Mouse (Mus musculus) neural tube, embryonic 14.5 days (tissue): ENCODE data around the gene P2ry12. TPM values are rescaled to one million over a fixed set of nuclear protein-coding genes. Genes with fewer than 3 reads are reported as not detected.

Experiments used
- ATAC-seq: fragments of 200-750 bp; cut with Nextera tagmentation; 2 replicates; pipeline ENCODE4 v1.8.0; 2017; ENCODE audit warnings: low read depth, mild to moderate bottlenecking, moderate TSS enrichment, moderate library complexity
- H3K27ac ChIP-seq: fragments of 300-500 bp; sonication (generic); 2 replicates; pipeline ENCODE4 v1.5.1; 2014; ENCODE audit warnings: low read depth, mild to moderate bottlenecking, control low read depth, low read length, moderate library complexity, mixed read lengths
- H3K27me3 ChIP-seq: fragments of 300-500 bp; sonication (generic); 2 replicates; pipeline ENCODE4 v1.6.1; 2014; ENCODE audit warnings: low read length; ENCODE audit not compliant: control insufficient read depth, insufficient read depth
- H3K36me3 ChIP-seq: fragments of 300-500 bp; sonication (generic); 2 replicates; pipeline ENCODE4 v1.6.1; 2014; ENCODE audit warnings: low read length, mixed read lengths; ENCODE audit not compliant: control insufficient read depth, insufficient read depth
- H3K4me1 ChIP-seq: fragments of 300-500 bp; sonication (generic); 2 replicates; pipeline ENCODE4 v1.6.1; 2014; ENCODE audit warnings: low read length; ENCODE audit not compliant: control insufficient read depth, insufficient read depth
- H3K4me2 ChIP-seq: fragments of 300-500 bp; sonication (generic); 2 replicates; pipeline ENCODE4 v1.6.1; 2014; ENCODE audit warnings: mild to moderate bottlenecking, low read depth, low read length, control low read depth
- H3K4me3 ChIP-seq: fragments of 300-500 bp; sonication (generic); 2 replicates; pipeline ENCODE4 v1.5.1; 2014; ENCODE audit warnings: low read depth, low read length, control low read depth, mixed read lengths
- H3K9ac ChIP-seq: fragments of 300-500 bp; sonication (generic); replicated peaks from 2 replicates; pipeline ENCODE4 v1.6.1; 2014; ENCODE audit warnings: low read depth, mild to moderate bottlenecking, control low read depth, low read length, mixed read lengths
- H3K9me3 ChIP-seq: fragments of 300-500 bp; sonication (generic); 2 replicates; pipeline ENCODE4 v1.6.1; 2016; ENCODE audit warnings: low read length; ENCODE audit not compliant: control insufficient read depth
- WGBS: fragments of 180-500 bp; shearing (Covaris S2); extraction: QIAGEN DNeasy Blood & Tissue Kit; methylation state at CpG from one replicate; pipeline ENCODE4 v1.1.7; 2014; 5-methylcytosine and 5-hydroxymethylcytosine counted together
- polyA plus RNA-seq: library from polyadenylated mRNA; unstranded; fragments of >200 nt; fragmentation: Nextera tagmentation; extraction: Ambion mirVana; gene quantifications from 2 replicates; pipeline ENCODE4 v1.2.1, GENCODE M21; 2014

The P2ry12 gene
- polyA plus RNA-seq, 1 experiment from 2014 or later = 10.4 TPM

DNA sequence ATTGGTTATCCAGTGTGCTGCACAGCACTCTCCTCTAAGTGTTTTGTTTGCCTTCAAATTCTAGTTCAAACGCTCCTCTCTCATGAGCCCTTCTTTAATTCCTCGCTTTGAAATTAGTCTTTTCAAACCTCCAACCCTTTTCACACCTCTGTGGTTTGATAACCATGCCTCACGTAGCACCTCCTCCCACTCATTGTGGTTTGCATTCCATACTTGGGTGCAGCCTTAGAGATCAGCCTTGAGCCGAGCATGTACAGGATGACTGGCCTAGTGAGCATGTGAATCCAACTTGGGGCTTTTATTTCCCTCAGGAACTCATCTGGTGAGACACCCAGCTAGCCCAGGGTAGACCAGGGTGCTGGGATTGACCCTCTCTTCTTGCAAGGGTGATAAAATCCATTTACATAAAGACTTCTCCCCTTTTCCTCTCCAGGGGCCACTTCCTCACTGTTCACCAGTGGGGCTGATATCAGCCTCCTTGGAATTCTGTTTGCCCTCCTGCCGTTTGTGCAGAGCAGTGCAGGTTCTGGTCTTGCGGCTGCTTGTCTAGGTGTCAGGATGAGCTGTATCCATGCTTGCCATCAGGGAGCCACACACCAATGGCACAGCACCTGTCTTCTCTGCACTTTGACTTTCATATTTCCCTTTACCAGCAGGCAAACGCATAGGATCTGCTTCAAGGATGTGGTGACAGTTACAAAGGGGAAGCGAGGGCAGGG, 58.7 kb downstream of the P2ry12 start:
- no peak overlapping the region for H3K4me2 ChIP-seq
- WGBS = 87% methylated on average over 8 of the region's 8 CpGs
- no peak overlapping the region for H3K4me3 ChIP-seq
- ATAC-seq = no peak
- no peaks in the 10 kb centered on the region for H3K36me3 ChIP-seq
- no peaks in the 10 kb centered on the region for H3K9me3 ChIP-seq
- H3K27ac ChIP-seq = no peak overlapping the region
- no peak overlapping the region for H3K9ac ChIP-seq
- no peaks in the 10 kb centered on the region for H3K27me3 ChIP-seq
- no peaks in the 10 kb centered on the region for H3K4me1 ChIP-seq

DNA sequence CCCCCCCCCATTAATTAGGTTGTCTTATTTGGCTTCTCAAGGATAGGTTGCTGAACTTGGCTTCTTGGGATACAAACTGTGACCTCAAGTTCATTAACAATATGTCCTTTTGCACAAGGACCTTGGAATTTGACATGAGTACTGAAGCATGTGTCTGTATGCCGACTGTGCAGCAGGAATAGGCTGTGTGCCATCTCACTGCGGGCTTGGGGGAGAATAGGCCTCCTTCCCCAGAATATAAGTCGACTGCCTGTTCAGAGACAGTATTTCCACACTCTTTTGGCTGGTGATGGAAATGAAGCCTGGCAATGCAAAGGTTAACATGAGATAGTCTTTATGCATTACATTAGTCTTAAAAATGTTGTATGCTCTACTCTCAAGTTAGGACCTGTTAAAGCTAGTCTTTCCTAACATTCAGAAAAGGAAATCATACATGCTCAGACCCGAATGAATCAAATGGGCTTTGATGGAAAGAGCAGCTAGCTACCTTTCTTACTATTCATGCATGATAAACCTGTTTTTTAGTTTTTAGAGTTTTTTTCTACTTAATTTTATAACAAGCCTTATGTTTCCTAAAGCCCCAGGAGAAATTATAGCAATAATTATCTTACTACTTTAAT, 65.2 kb downstream of the P2ry12 start:
- H3K9me3 ChIP-seq = no peaks in the 10 kb centered on the region
- H3K4me2 ChIP-seq = no peak overlapping the region
- H3K9ac ChIP-seq = no peak overlapping the region
- H3K27ac ChIP-seq = no peak overlapping the region
- H3K27me3 ChIP-seq = no peaks in the 10 kb centered on the region
- no peaks in the 10 kb centered on the region for H3K36me3 ChIP-seq
- H3K4me1 ChIP-seq = no peaks in the 10 kb centered on the region
- ATAC-seq = no peak
- 85% methylated on average over 4 of the region's 4 CpGs for WGBS
- H3K4me3 ChIP-seq = no peak overlapping the region

GRCm38 (mm10) chr3:59194938-59195337, 67.7 kb downstream of the P2ry12 start, which contains the start of gene Gpr87:
TSS of gene Gpr87 (minus strand) at chr3:59195104.
- Histone ChIP-seq H3K27me3 (no peaks in the 10 kb centered on the region), H3K9me3 (no peaks in the 10 kb centered on the region), H3K4me2 (no peak within 1 kb of the TSS), H3K27ac (no peak within 1 kb of the TSS), H3K4me1 (no peaks in the 10 kb centered on the region), H3K4me3 (no peak within 1 kb of the TSS), H3K36me3 (no peaks in the 10 kb centered on the region), H3K9ac (no peak within 1 kb of the TSS)
- WGBS = 89% methylated on average over 7 of the region's 7 CpGs
- no peak for ATAC-seq

DNA sequence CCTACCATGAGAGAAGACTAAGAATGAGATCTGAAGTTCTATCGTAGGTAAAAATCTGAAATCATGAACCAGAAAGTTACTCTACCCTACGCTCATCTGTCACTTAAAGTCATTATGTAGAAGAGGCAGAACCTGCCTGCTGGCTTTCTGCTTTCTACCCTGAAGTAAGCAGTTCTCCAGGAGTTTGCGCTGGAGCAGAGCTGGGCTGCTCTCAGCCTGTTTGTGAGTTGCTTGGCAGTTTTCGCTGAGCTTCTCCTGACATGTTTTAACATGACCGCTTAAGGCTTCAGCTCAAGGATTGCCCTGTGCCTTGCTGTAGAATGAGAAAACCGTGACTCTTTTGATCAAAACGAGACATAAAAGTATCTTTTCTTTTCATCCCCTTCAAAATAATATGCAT, 68.6 kb downstream of the P2ry12 start:
- Histone ChIP-seq H3K36me3 (no peaks in the 10 kb centered on the region), H3K4me1 (no peaks in the 10 kb centered on the region), H3K27me3 (no peaks in the 10 kb centered on the region), H3K4me3 (no peak overlapping the region), H3K9me3 (no peaks in the 10 kb centered on the region), H3K9ac (no peak overlapping the region), H3K27ac (no peak overlapping the region), H3K4me2 (no peak overlapping the region)
- 93% methylated on average over 7 of the region's 7 CpGs for WGBS
- ATAC-seq = no peak

GRCm38 (mm10) chr3:59191674-59192073, 71.0 kb downstream of the P2ry12 start:
- ATAC-seq = no peak
- WGBS = 95% methylated on average over 6 of the region's 6 CpGs

DNA sequence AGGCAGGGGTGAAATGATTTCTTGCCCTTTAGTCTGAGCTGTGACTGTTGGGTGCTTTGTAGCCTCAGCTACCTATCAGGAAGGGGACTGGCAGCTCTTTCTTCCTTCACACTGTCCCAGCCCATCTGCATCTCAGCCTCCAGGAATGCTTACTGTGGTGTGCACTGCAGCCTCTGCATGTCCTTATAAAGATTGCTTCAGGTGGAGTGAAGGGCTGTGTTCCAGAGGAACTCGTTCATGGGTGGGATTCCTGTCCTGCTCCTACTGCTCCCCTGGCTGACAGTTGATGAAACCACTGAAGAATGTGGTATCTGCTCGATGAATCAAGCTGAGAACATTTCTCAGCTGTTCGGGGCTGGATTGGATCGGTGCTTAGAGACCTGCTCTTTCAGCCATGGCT, 75.3 kb downstream of the P2ry12 start:
- no peaks in the 10 kb centered on the region for H3K27me3 ChIP-seq
- H3K4me3 ChIP-seq = no peak overlapping the region
- no peak overlapping the region for H3K9ac ChIP-seq

More at GRCm38 (mm10) chr3:59191674-59192073, 71.0 kb downstream of the P2ry12 start:
- no peaks in the 10 kb centered on the region for H3K27me3 ChIP-seq
- H3K4me1 ChIP-seq = no peaks in the 10 kb centered on the region
- no peaks in the 10 kb centered on the region for H3K9me3 ChIP-seq
- H3K36me3 ChIP-seq = no peaks in the 10 kb centered on the region
- H3K9ac ChIP-seq = no peak overlapping the region
- no peak overlapping the region for H3K4me3 ChIP-seq
- H3K4me2 ChIP-seq = no peak overlapping the region
- no peak overlapping the region for H3K27ac ChIP-seq

GRCm38 (mm10) chr3:59185662-59186061, 77.0 kb downstream of the P2ry12 start:
- Histone ChIP-seq H3K27me3 (no peaks in the 10 kb centered on the region), H3K9ac (no peak overlapping the region), H3K4me3 (no peak overlapping the region), H3K36me3 (no peaks in the 10 kb centered on the region), H3K4me1 (no peaks in the 10 kb centered on the region), H3K27ac (no peak overlapping the region), H3K9me3 (no peaks in the 10 kb centered on the region), H3K4me2 (no peak overlapping the region)
- WGBS = 86% methylated on average over 4 of the region's 4 CpGs
- no peak for ATAC-seq

More for the DNA sequence above, 75.3 kb downstream of the P2ry12 start:
- Histone ChIP-seq H3K4me1 (no peaks in the 10 kb centered on the region), H3K4me2 (no peak overlapping the region), H3K27ac (no peak overlapping the region), H3K9me3 (no peaks in the 10 kb centered on the region), H3K36me3 (no peaks in the 10 kb centered on the region)
- WGBS = 93% methylated on average over 4 of the region's 4 CpGs
- no peak for ATAC-seq

- Histone ChIP-seq H3K36me3 (no peaks in the 10 kb centered on the region), H3K4me2 (no peak overlapping the region), H3K27ac (no peak overlapping the region), H3K9ac (no peak overlapping the region), H3K27me3 (no peaks in the 10 kb centered on the region), H3K4me1 (no peaks in the 10 kb centered on the region), H3K9me3 (no peaks in the 10 kb centered on the region), H3K4me3 (no peak overlapping the region)
- peak; percentile 46; the same call in 1 of the 2 replicates for ATAC-seq
These were observed 80.5 kb downstream of the P2ry12 start for GRCm38 (mm10) chr3:59182129-59182528.

DNA sequence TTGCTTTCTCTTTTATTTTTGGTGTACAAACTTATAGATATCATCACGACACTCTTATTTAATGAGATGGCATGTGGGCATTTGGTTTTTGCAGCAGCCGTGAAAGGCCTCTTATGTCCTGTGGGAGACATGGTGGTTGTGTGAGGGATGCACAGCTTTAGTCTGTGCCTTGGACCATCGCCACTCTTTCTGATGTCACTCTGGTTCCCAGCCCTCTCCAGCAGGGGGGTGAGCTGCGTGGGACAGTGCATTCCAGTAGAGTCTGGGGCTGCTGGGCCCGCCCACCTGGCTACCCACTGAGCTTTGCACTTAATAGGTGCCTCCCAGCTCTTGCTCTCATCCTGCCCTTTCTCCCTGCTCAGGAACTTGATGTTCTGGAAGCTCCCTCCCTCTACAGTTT, 81.5 kb downstream of the P2ry12 start:
- Histone ChIP-seq H3K4me1 (no peaks in the 10 kb centered on the region), H3K9me3 (no peaks in the 10 kb centered on the region), H3K27ac (no peak overlapping the region), H3K36me3 (no peaks in the 10 kb centered on the region), H3K9ac (no peak overlapping the region), H3K4me3 (no peak overlapping the region), H3K4me2 (no peak overlapping the region), H3K27me3 (no peaks in the 10 kb centered on the region)
- WGBS = 67% methylated on average over 5 of the region's 5 CpGs
- ATAC-seq = no peak
